ENCODE assay signal across 14 mouse cellular contexts in genomic region chr3:79438276-79438675, GRCm38 (mm10).
"Had no signal": no experiment of that assay in that cellular context is flagged by ENCODE, and none has a peak within 500 bp of the region (broad histone marks: within the 10 kb centered on the region; RNA-seq: fewer than 3 reads in every experiment).

No protein-coding gene starts in this region.

- DNase-seq: kidney, adult 2 months; kidney, postnatal 14 days; lung, adult 2 months; lung, postnatal 10 days; midbrain, embryonic 14.5 days; right cerebral cortex, postnatal 4 days; spleen, adult 18-20 months; thymus, adult 2 months; thymus, postnatal 25 days had no signal

- H3K27me3 ChIP-seq: kidney, embryonic 15.5 days; limb, embryonic 12.5 days; liver, embryonic 15.5 days; neural tube, embryonic 13.5 days had no signal

- ATAC-seq: intestine, embryonic 16.5 days had no signal
